Mouse (Mus musculus) myocyte (in vitro differentiated cells): ENCODE measurements at regions not wholly inside any gene's neighbourhood (a gene's known extent, or its start where the extent isn't known, plus 50 kb on each side); places are given as distances from the start of the nearest gene placed in this dataset.

Experiments used
- E2F4 ChIP-seq: IDR thresholded peaks from one replicate; pipeline ENCODE4 v1.6.1; 2011; ENCODE audit warnings: mild to moderate bottlenecking, control low read depth, moderate library complexity; ENCODE audit not compliant: insufficient read depth
- POLR2A ChIP-seq: IDR thresholded peaks from one replicate; pipeline ENCODE4 v1.6.1; 2011; ENCODE audit warnings: low read depth, mild to moderate bottlenecking, control low read depth, moderate library complexity; ENCODE audit not compliant: insufficient read length
- TCF12 ChIP-seq: IDR thresholded peaks from one replicate; pipeline ENCODE4 v1.6.1; 2011; ENCODE audit warnings: mild to moderate bottlenecking, control low read depth; ENCODE audit not compliant: poor library complexity, insufficient read depth, severe bottlenecking

- TF ChIP-seq E2F4 (no peak), TCF12 (no peak), POLR2A (no peak)
These were observed 78.9 kb upstream of the Api5 start for GRCm38 (mm10) chr2:94516866-94517265.
